Mouse (Mus musculus) CD8-positive naive resting alpha-beta T cell, adult 2 months (primary cell): Measurements from ENCODE around the gene Zfp729b.

Experiments used
- DNase-seq, 2 experiments: peaks; one replicate each; pipeline ENCODE4 v3.0.0; 2022; ENCODE audit warnings: low read depth in 2 of 2, low spot score in 2 of 2

Zfp729b gene

GRCm38 (mm10) chr13:67609066-67609876 is at the start of gene Zfp729b:
Gene Zfp729b, minus strand, starts transcription at chr13:67609707.
- DNase-seq, result peak; percentile 79 to 88

DNA sequence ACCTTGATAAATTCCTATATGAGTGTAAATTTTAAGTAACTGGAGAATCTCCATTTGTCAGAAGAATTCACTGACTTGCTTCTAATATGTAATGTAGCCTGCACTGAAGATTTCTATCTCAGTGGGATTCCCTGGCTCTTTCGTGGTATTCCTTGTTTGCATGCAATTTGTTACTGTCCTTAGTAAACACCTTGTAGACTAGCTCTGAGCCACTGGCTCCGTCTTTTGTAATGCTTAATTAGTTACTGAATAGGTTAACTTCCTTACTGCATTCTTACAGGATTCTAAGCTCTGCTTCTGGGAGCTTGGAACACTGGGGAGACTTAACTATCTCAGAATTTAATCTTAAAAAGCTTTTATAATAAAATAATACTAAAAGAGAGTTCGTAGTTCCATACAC is 43.0 kb upstream of the Zfp729b start:
- no peak for DNase-seq

- DNase-seq, result peak; percentile 69 to 80
Measured at GRCm38 (mm10) chr13:67637294-67638007, 27.9 kb upstream of the Zfp729b start, which contains the start of the genes Gm49345 and Zfp729a. Gene Gm49345, minus strand, starts transcription at chr13:67637769. Gene Zfp729a, minus strand, starts transcription at chr13:67637791.

- no peak for DNase-seq
Measured at GRCm38 (mm10) chr13:67610108-67610507, 601 bp upstream of the Zfp729b start.

DNA sequence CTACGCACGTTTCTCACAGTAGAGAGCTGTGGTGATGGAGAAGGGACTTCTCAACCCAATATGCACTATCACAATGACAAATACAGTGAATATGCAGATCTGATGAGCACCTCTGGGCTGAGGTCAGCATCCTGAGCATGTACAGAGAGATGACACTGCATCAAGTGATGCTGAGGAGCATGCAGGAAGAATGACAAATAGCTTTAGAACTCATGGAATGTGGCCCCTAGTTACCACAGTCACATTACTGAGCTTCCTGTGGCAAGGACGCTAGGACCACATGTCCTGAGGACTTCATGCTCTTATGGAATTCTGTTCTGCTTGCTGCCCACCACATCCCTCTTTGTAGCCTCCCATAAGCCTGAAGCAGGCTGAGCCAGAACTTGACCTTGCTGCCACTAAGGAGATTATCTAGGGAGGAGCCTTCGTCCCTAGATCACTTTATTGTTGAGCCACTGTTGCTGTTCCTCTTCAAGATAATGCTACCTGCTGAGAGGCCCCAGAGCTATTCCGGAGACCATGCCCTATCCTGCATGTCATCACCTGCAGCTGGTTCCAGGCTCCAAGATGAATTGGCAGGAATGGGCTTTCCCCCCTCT is 36.8 kb downstream of the Zfp729b start:
- no peak for DNase-seq

GRCm38 (mm10) chr13:67553730-67554129 is 55.8 kb downstream of the Zfp729b start, which contains the start of gene Zfp748:
Gene Zfp748, minus strand, starts transcription at chr13:67553830.
- DNase-seq, result no peak

DNA sequence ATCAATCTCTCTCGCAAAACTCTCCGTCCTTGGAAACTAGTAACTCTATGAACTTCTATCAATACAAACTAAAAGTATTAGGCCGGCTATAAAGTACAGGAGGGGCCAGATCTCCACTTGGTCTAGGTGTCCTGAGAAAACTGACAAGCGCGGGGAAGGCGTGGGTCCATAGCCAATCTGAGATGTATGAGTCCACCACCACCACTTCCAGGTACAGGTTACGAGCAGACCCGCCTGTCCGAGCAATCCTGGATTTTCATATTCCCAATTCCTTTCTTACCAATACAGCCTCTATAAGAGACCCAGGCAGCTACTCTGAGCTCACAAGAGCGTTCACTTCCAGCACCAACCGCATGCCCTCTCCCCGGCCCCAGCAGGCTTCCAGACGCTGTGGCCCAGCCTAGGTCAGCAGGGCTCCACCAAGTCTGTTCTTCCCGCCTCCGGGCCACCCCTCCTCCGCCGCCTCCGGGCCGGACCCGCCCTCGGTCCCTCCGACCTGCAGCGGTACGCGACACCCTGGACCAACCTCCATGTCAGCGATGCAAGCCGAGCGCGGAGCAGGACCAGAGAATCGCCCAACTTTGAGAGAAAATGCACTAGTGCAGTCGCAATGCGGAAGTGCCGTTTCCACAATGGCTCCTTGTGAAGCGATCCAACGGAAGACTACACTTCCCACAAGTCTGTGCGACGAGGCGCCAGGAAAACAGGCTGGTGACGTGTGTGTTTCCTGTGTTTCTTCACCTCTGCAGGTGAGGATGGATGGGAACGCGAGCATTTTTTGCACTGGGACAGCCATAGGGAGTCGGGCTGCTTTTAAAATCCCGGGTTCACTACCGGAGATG is 56.8 kb downstream of the Zfp729b start:
- peak; percentile 73 to 80 for DNase-seq

- no peak for DNase-seq
Measured at GRCm38 (mm10) chr13:67545941-67546340, 63.6 kb downstream of the Zfp729b start.
